Mouse (Mus musculus): ENCODE measurements around the gene Csnk2a2. TPM values are rescaled to one million over a fixed set of nuclear protein-coding genes. Genes with fewer than 3 reads are reported as not detected.

The Csnk2a2 gene
- polyA plus RNA-seq (2014; fragmentation: Illumina TruSeq; extraction: RNeasy Lipid Tissue Mini Kit (QIAGEN cat#74804); ENCODE audit: low read depth, low replicate concordance), result 631 TPM

DNA sequence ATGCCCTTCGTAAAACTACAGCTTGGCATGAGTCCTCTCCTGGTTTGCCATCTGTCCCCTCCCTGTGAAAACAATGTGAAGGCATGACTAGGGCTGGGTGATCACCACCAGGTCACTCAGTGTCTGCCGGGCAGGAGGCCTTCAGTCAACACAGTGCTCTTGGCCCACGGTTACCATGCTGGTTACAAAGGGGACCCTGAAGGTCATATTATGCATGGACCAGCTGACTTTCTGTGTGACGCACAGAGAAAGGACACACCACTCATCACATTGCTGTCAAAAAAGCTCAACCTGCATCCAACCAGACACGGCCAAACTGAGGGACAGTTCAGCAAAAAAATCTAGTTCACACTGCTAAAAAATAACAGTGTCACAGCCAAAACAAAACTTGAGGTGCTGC, at the start of gene Csnk2a2:
Csnk2a2 (minus strand) TSS at position 34 of the 400 bp plus-strand sequence.

DNA sequence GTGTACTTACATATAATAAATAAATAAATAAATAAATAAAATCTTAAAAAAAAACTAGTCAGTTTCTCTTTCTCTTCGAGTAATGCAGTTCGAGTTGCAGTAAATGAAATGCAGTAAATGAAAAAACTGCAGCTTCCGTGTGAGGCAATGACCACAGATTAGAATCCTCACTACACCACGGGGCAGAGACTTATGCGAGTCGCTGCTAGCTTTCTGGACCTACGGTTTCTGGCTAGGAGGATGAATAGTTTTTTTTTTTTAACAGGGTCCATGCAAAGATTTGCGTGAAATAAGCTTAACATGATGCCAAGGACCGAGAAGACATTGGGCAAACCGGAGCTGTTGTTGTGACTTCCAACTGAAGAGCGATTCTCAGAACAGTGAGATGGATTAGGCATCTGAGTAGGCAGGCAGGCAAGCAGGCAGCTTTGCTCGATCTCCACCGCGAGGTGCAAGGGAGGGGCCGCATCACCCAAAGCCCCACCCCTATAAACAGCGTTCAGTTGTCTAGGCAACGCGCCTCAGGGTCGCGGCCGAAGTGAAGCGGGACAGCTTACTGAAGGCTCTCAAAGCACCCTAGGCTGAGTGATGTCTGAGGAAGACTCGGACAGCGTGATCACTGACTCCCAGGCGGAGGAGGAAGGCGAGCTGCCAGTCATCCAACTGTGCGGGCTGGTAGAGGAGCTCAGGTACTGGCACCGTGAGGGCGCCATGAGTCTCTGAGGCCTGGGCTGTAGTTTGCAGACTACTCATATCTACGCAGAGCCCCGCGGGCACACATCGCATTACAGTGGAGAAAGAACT, 43.9 kb upstream of the Csnk2a2 start, which contains the start of gene Ccdc113:
Ccdc113 (plus strand) TSS at position 502 of the 804 bp plus-strand sequence.

GRCm38 (mm10) chr8:95434686-95435439, 55.0 kb downstream of the Csnk2a2 start, which contains the start of gene Cfap20:
Gene Cfap20 (minus strand): TSS chr8:95434869.

Other genes starting within 250 kb of the Csnk2a2 start
- gene Cngb1, start 183.5 kb downstream of the Csnk2a2 start, polyA plus RNA-seq (2014; fragmentation: Illumina TruSeq; extraction: RNeasy Lipid Tissue Mini Kit (QIAGEN cat#74804); ENCODE audit: low read depth, low replicate concordance), result 0.81 TPM
- gene Tepp, start 179.5 kb downstream of the Csnk2a2 start, polyA plus RNA-seq (2014; fragmentation: Illumina TruSeq; extraction: RNeasy Lipid Tissue Mini Kit (QIAGEN cat#74804); ENCODE audit: low read depth, low replicate concordance), result 6.2 TPM
- 0.71 TPM for gene Zfp319, start 158.1 kb downstream of the Csnk2a2 start, polyA plus RNA-seq (2014; fragmentation: Illumina TruSeq; extraction: RNeasy Lipid Tissue Mini Kit (QIAGEN cat#74804); ENCODE audit: low read depth, low replicate concordance)
- 3.2 TPM for gene Usb1, start 157.8 kb downstream of the Csnk2a2 start, polyA plus RNA-seq (2014; fragmentation: Illumina TruSeq; extraction: RNeasy Lipid Tissue Mini Kit (QIAGEN cat#74804); ENCODE audit: low read depth, low replicate concordance)
- gene Mmp15, start 137.8 kb downstream of the Csnk2a2 start, polyA plus RNA-seq (2014; fragmentation: Illumina TruSeq; extraction: RNeasy Lipid Tissue Mini Kit (QIAGEN cat#74804); ENCODE audit: low read depth, low replicate concordance), result not detected
- 141 TPM for gene Cfap20, start 55.2 kb downstream of the Csnk2a2 start, polyA plus RNA-seq (2014; fragmentation: Illumina TruSeq; extraction: RNeasy Lipid Tissue Mini Kit (QIAGEN cat#74804); ENCODE audit: low read depth, low replicate concordance)
- gene Ccdc113, start 44.0 kb upstream of the Csnk2a2 start, polyA plus RNA-seq (2014; fragmentation: Illumina TruSeq; extraction: RNeasy Lipid Tissue Mini Kit (QIAGEN cat#74804); ENCODE audit: low read depth, low replicate concordance), result 195 TPM
- 200 TPM for gene Prss54, start 86.3 kb upstream of the Csnk2a2 start, polyA plus RNA-seq (2014; fragmentation: Illumina TruSeq; extraction: RNeasy Lipid Tissue Mini Kit (QIAGEN cat#74804); ENCODE audit: low read depth, low replicate concordance)
- gene Gins3, start 143.4 kb upstream of the Csnk2a2 start, polyA plus RNA-seq (2014; fragmentation: Illumina TruSeq; extraction: RNeasy Lipid Tissue Mini Kit (QIAGEN cat#74804); ENCODE audit: low read depth, low replicate concordance), result 5.9 TPM
- gene Ndrg4, start 186.9 kb upstream of the Csnk2a2 start, polyA plus RNA-seq (2014; fragmentation: Illumina TruSeq; extraction: RNeasy Lipid Tissue Mini Kit (QIAGEN cat#74804); ENCODE audit: low read depth, low replicate concordance), result 5.0 TPM
- gene Setd6, start 225.8 kb upstream of the Csnk2a2 start, polyA plus RNA-seq (2014; fragmentation: Illumina TruSeq; extraction: RNeasy Lipid Tissue Mini Kit (QIAGEN cat#74804); ENCODE audit: low read depth, low replicate concordance), result 4.5 TPM